Mouse (Mus musculus) lung, adult 18-20 months (tissue): ENCODE measurements at regions not wholly inside any gene's neighbourhood (a gene's known extent, or its start where the extent isn't known, plus 50 kb on each side); places are given as distances from the start of the nearest gene placed in this dataset.
A peak's percentile ranks its signal among the peaks of the same experiment; 100 is the strongest.

Experiments used
- DNase-seq, 2 experiments: peaks; one replicate each; pipeline ENCODE4 v3.0.0; 2022; ENCODE audit warnings: mixed read lengths in 2 of 2

DNA sequence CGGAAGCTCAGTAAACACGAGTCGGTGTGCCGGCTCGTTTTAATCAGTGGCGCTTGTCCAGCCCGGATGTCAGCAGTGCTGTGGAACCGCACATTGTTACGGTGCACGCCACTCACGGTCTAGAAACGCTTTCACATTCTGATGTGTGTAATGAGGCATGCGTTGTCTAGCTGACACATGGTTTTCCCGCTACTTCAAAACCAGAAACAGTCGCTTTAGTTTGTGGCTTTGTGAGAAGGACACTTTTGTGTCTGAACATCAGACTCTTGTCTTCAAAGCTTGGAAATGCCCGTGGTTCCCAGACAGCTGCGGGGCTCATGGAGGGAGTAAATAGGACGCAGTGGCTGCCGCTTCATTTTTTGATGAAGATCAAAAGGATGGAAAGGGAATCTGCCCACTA lies 77.0 kb upstream of the Lgr5 start:
- DNase-seq: peak in 1 of 2 experiments; percentile 1

DNA sequence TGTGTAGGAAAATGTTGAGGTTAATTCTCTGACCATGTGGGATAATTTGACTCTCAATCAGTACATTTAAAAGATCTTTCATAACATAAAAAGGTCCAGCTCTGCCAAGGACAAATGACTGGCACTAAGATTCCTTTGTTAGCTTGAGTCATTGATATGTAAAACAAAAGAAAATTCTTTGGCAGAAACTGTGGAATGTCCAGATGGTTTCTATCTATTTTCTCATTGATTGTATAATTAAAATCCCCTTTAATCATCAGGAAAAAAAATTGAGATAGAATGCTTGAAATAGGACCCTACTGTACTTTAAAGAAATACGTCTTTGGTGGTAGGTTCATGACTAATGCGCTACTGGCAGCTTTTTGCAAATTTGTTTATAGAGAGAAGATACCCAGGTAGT lies 89.1 kb upstream of the Lgr5 start:
- no peak for DNase-seq

DNA sequence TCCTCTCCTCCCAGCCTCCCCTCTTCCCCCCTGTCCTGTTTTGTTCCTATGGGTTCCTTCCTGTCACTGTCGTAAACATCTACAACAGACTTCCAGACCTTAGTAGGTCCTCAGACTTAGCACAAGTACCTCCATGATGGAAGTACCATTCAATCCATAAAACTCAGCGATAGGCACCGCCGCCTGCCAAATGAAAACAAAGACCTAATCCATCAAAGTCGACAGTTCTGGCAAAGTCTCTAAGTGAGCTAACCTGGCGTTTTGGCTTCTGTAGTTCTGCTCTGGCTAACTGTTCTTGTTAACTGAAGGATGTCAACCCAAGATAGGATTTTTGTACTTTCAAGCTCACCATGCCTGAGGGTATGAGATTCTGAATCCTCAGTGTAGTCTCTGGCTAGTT lies 93.5 kb upstream of the Lgr5 start:
- peak in 1 of 2 experiments; percentile 15 for DNase-seq

DNA sequence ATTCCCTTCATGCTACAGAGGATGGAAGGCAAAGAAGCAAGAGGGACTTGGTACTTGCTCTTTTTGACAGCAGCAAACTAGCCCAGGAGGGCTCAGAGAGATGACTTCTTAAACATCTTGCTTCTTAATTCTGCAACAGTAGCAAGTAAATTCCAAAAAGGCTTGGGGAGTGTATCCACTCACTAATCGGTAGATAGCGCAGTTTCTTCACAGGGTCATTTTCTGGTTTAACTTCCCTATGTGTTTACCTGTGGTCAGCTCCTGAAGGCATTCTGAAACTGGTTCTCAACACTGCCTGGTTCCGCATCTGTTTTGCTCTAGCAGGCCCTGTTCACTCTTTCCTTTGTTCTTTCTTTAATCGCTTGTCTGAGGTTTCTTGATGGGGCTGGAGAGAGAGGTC lies 104.4 kb upstream of the Lgr5 start:
- no peak for DNase-seq

DNA sequence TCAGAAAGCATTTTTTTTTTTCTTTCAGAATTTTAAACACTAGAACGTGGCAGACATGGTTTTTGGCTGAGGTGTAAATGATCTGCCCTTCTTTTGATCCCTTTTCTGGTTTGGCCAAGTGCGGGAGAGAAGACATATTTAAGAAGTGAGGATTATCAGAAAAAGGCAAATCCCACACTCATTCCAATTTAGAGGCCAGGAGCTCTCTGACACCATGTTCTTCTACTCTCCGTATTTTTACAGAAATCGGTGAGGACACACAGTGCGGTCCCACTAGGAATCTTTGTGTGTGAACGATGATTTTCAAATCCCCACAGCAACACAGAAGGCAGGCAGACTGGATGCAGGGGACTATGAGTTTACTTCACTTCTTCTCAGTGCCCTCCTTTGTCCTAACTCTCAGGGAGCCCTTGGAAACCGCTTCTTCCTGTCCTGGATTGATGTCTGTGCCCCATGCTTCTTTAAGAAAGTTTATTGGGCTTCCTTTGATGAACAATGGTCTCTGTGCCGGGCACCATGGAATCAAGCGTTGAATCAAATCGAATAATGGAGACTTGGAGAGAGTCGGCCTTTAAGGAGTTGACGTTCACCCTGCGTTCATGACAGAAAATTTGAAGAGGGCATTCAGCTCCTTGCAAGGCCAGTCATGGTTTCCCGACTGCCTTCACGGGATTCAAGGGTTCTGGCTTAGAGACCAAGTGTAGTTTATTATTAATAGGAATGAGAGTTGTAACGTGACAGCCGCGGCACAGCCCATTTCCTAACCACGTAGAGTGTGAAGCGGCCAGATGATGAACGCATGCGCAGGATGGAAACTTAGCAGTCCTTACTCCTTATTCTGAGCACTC lies 106.6 kb upstream of the Lgr5 start:
- no peak for DNase-seq

DNA sequence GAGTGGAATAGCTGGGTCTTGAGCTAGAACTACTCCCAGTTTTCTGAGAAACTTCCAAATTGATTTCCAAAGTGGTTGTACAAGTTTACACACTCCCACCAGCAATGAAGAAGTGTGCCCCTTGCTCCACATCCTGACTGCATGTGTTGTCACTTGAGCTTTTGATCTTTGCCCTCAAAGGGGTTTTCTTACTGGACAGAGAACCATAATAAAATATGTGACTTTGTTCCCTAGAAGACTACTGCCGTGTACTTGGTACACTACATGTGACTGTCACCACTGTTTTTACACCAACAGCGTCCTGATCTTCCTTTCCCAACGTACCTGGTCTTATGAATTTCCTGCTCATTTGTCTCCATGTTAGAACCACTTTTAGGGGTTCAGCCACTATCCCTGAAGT lies 114.3 kb upstream of the Tspan8 start:
- no peak for DNase-seq

DNA sequence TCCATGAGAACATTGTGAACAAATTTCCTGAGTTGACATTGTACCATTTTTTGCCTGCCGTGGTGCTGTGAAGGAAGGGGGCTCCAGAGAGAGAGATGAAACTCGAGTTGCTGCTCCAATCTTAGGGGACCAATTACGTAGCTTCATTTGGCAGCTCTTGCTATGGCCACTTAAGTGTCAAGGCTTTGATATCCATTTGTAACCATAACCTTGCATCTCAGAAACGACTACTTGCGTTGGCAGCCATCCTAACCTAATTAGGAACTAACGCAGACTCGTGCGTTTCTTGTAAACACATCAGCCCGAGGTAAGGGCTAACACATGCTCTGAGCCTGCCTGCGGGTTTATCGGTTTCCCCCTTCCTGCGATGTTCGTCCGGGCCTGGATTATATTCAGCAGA lies 108.0 kb upstream of the Tspan8 start:
- DNase-seq: no peak

DNA sequence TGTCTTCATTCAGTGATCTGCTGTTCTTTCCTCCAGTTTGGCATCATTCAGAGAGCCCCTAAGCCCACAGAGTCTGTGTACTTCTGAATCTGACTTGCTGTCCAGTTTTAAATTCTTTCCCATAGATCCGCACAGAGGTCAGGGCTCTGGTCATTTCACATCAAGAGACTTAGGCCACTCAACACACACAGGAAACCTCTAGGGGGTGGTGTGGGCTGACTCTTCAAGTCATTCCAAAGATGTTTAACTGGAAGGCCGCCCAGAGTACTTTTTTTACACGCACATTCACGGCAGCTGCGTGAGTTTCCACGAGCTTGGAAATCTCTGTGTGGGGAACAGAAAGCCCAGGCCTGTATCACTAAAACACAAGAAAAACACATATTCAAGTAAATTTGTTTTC lies 102.7 kb upstream of the Tspan8 start:
- DNase-seq: peak; percentile 12 to 40

DNA sequence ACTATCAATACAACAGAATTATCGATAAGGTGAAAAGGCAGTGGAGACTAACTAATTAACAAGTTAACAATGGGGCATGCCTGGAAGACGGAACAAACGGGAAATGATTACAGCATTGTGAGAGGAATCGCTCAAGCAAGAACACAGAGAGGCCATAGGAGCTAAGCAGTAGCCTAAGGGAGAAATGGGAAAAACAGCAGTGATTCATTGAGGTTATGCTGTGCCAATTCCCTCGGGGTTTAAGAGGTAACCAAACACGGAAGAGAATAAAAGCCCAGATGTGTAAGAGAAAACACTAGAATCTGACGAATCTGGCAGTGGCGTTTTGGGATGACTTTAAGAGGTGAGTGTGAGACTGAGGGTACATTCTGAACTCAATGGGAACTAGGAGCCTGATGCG lies 100.5 kb upstream of the Tspan8 start:
- no peak for DNase-seq

DNA sequence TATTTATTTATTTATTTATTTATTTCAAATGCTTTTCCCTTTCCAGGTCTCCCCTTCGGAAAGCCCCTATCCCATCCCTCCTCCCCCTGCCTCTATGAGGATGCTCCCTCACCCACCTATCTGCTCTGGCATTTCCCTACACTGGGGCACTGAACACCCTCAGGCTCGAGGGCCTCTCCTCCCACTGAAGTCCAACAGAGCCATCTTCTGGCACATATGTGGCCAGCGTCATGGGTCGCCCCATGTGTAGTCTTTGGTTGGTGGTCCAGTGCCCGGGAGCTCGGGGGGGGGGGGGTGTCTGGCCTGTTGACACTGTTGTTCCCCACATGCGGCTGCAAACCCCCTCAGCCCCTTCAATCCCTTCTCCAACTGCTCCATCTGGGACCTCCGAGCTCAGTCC lies 99.6 kb upstream of the Tspan8 start:
- no peak for DNase-seq

DNA sequence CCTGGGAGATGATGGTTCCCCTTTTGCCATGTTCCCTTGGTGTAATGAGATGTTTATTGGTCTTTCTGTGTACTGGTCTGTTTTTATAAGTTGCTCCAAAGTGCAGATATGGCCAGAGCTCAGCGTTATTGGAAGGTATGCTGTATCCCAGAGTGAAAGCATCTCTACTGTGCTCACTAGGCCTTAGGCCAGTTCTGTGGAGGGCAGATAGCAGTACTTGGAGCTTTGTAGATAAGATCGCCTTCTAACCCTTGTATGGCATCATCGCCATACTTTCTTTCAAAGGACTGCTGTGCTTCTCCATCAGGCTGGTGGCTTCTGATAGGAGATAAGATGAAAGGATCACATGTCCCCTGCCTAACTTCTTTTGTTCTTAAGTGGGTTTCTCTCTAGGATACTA lies 94.0 kb upstream of the Tspan8 start:
- DNase-seq: no peak

DNA sequence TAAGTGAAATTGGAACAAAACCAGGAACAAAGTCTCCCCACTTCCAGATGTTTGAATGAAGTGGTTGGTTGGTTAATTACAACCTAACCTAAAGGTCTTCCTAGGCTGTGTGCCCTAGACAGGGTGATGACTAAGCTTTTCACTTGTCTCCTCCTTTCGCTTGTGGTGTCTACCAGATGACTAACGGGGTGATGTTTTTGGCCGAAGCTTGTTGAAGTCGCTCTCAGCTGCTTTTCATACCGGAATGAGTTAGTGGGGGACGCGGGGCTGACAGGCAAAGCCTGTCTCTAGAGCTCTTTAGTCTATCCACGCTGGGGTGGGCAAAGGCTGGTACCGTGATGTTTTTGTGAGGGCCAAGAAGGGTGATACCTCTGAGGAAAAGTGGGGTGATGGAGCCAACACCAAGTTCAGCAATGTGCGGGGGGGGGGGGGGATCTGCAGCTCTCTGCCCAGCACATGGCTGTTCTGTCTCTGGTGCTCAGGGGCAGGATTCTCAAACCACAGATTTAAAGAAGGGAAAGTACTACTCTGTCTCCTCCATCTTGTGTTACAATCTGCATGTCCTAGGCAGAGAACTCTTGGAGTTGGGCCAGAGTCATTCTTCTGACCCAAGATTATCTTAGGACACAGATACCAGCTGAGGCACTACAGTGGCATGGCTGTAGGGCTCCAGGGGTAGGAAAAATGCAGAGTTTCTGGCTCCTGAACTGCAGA lies 73.8 kb upstream of the Tspan8 start:
- DNase-seq: peak in 1 of 2 experiments; percentile 10

DNA sequence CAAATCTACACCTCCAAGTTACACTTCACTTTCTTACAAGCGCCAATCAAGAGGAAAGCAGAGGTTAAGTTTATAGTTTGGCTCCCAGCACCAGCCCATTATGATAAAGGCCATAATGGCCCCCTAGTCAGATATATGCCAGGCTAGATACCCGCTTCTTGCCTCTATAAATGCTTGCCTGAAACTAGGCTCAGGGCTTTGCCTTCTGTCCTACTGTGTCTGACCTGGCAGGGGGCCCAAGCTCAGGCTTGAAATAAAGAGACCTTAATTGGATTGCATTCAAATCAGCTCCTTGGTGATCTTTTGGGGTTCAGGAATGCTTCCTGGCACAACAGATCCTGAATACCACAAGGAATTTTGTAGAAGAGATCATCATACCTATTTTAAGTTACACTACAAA lies 66.8 kb upstream of the Tspan8 start:
- DNase-seq: no peak

DNA sequence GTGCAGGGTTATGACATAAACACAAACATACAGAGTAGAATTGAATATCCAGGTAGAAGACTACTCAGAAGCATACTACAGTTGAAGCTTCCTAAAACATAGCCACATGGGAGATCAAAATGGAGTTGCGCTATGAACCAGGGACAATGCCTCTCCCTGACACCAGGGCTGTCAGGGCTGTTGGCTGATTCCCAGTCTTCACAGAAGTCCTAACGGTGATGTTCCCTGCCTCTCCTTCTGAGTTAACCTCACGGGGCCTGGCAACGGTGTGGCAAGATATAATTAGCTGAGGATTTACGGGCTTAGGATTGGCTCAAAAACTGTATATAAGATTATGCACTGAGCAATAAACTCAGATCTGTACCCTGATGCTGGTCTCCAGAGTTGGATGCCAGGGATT lies 66.4 kb upstream of the Tspan8 start:
- DNase-seq: no peak

DNA sequence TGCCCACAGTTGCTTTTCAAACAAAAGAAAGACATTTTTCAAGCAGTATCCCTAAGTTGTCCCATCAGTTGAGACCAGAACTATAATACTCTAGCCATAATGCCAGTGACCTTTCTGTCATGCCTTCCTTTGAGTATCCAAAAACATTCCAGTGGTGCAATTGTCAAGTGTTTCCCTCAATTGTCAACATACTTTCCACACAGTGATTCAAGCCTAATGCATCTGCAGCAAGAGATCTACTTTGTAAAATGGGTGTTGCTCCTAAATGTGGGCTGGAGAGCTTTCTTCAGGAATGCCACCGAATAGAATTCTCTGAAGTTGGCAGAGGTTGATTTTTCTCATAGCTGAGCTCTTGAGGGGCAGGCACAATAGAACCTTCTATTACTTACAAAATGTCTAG lies 58.0 kb upstream of the Tspan8 start:
- no peak for DNase-seq
